Mouse (Mus musculus): ENCODE data around the gene Ppil1. TPM values are rescaled to one million over a fixed set of nuclear protein-coding genes. Genes with fewer than 3 reads are reported as not detected.
"Not testable (repeated sequence)": the region's sequence is repeated elsewhere in the genome, so short reads cannot be mapped to it uniquely, and the experiment has no call there.

Gene Ppil1
- polyA plus RNA-seq, 1 experiment from 2014 or later = 153 TPM

DNA sequence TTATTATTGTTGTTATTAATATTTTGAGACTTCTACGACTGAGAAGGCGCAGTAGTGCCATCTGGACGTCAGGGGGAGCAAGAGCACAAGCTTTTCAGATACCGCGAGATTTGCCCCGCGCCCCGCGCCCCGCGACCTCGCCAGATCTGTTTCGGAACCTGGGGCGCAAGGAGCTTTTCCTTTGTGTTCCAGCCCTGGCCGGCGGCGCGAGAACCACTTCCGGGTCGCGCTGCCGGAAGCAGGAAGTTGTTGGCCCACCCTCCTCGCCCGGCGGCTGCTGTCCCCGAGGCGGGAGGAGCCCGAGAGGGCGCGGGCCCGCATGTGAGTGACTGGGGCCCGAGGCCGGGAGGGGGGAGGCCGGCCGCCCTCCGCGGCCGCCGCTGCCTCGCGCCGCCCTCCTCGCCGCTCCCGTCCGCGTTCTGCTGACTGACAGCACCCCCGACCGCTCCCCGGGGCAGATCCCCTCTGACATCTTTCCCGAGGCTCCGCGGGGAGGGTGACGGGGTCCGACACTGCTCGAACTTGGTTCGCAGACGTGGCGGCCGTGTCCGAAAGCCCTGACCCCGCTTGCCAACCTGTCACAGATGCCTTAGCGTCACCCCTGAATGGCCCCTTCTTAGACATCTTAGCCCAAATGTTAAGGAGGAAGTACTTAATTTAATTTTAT lies 4.8 kb upstream of the Ppil1 start, which contains the start of gene BC004004:
TSS of gene BC004004 (plus strand) at position 107 of the 667 bp plus-strand sequence.
- Histone ChIP-seq H3K4me2 (ENCODE audit: low read depth, low read length) (peak within 1 kb of the TSS; percentile 72), H3K9me3 (ENCODE audit: control insufficient read depth, low read length) (no peaks in the 10 kb centered on the region), H3K36me3 (ENCODE audit: control insufficient read depth, insufficient read depth, low read length) (no peaks in the 10 kb centered on the region), H3K9ac (ENCODE audit: low read depth, low read length) (peak within 1 kb of the TSS; percentile 95), H3K4me3 (ENCODE audit: low read length) (peak within 1 kb of the TSS; percentile 85), H3K27me3 (replicated peaks; ENCODE audit: control insufficient read depth, insufficient read depth, low read length) (no peaks in the 10 kb centered on the region), H3K27ac (ENCODE audit: low read length) (peak within 1 kb of the TSS; percentile 95), H3K4me1 (ENCODE audit: control insufficient read depth, insufficient read depth, low read length) (peaks cover 17% of the 10 kb centered on the region)
- peak; percentile 90 for ATAC-seq
- WGBS = under 1% methylated on average over 62 of the region's 63 CpGs

DNA sequence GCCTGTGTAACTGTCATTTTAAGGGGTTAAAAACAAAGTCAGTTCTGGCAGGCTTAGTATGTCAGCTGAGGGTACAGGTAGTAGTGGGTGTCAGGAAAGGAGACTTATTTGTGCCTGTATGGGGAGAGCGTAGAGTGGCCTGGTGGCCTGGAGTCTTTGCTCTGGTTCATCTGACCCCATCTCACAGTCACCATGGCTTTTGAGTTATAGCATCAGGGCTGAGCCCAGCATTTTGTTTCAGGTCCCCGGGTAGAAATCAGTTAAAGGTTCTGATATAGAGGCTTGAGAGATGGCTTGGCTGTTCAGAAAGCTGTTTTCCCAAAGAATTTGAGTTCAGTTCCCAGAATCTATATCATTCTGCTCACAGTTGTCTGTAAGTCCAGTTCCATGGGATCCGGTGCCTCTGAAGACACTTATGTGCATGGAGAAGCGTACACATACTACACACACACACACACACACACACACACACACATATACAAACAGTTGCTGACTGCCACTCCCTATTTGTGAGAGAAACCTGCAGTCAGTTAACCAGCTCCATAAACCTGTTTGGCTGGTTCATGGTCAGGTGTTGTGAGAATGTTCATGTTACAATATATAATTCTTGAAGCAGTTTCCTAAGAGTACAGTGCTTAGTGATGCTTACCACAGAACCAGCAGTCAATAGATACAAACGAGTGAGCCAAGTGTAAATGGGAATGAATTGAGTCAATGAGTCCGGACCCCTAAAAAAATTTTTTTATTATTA lies 4.1 kb upstream of the Ppil1 start:
- peak; percentile 39 for ATAC-seq
- H3K4me3 ChIP-seq (ENCODE audit: low read length) = peak overlapping the region; percentile 85
- H3K27me3 ChIP-seq (replicated peaks; ENCODE audit: control insufficient read depth, insufficient read depth, low read length) = no peaks in the 10 kb centered on the region
- 49% methylated on average over 6 of the region's 6 CpGs for WGBS
- peaks cover 20% of the 10 kb centered on the region for H3K4me1 ChIP-seq (ENCODE audit: control insufficient read depth, insufficient read depth, low read length)
- H3K36me3 ChIP-seq (ENCODE audit: control insufficient read depth, insufficient read depth, low read length) = no peaks in the 10 kb centered on the region
- no peaks in the 10 kb centered on the region for H3K9me3 ChIP-seq (ENCODE audit: control insufficient read depth, low read length)
- H3K9ac ChIP-seq (ENCODE audit: low read depth, low read length) = peak overlapping the region; percentile 95
- peak overlapping the region; percentile 72 for H3K4me2 ChIP-seq (ENCODE audit: low read depth, low read length)
- peak overlapping the region; percentile 95 for H3K27ac ChIP-seq (ENCODE audit: low read length)

DNA sequence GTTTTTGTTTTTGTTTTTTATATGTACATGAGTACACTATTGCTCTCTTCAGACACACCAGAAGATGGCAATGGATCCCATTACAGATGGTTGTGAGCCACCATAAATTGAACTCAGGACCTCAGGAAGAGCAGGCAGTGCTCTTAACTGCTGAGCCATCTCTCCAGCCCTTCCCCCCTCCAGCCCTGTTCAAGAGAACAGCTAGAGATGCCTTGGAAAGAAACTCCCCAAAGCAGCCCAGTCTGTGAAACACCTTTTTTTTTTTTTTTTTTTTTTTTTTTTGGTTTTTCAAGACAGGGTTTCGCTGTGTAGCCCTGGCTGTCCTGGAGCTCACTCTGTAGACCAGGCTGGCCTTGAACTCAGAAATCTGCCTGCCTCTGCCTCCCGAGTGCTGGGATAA lies 3.1 kb upstream of the Ppil1 start:
- not testable (repeated sequence) for H3K27me3 ChIP-seq (replicated peaks; ENCODE audit: control insufficient read depth, insufficient read depth, low read length); H3K4me3 ChIP-seq (ENCODE audit: low read length); H3K36me3 ChIP-seq (ENCODE audit: control insufficient read depth, insufficient read depth, low read length); H3K27ac ChIP-seq (ENCODE audit: low read length); H3K4me2 ChIP-seq (ENCODE audit: low read depth, low read length); ATAC-seq; H3K9me3 ChIP-seq (ENCODE audit: control insufficient read depth, low read length); H3K9ac ChIP-seq (ENCODE audit: low read depth, low read length)
- H3K4me1 ChIP-seq (ENCODE audit: control insufficient read depth, insufficient read depth, low read length) = peaks cover 29% of the 10 kb centered on the region
- 88% methylated on average over 2 of the region's 2 CpGs for WGBS

DNA sequence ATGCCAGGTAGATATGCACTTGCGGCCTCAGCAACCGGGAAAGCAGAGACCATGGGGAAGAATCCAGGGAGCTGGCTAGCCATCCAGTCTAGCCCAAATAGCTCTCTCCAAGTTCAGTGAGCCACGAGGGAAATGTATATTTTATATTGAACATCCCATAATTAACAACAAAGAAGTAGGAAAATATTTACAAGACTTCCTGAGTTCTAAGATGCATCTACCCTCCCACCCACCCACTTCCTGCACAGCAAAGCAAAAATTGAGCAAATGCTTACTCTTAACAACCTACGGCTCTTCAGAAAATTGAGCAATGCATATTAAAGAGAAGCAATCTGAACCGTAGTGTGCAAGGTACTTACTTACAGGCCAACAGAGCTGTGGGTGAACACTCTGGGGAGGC lies 774 bp upstream of the Ppil1 start:
- H3K4me1 ChIP-seq (ENCODE audit: control insufficient read depth, insufficient read depth, low read length) = peaks cover 33% of the 10 kb centered on the region
- H3K27ac ChIP-seq (ENCODE audit: low read length) = peak overlapping the region; percentile 97
- 74% methylated on average over 5 of the region's 5 CpGs for WGBS
- H3K9me3 ChIP-seq (ENCODE audit: control insufficient read depth, low read length) = no peaks in the 10 kb centered on the region
- peak overlapping the region; percentile 87 for H3K9ac ChIP-seq (ENCODE audit: low read depth, low read length)
- H3K4me2 ChIP-seq (ENCODE audit: low read depth, low read length) = peak overlapping the region; percentile 80
- peaks cover 10% of the 10 kb centered on the region for H3K36me3 ChIP-seq (ENCODE audit: control insufficient read depth, insufficient read depth, low read length)
- no peaks in the 10 kb centered on the region for H3K27me3 ChIP-seq (replicated peaks; ENCODE audit: control insufficient read depth, insufficient read depth, low read length)
- ATAC-seq = no peak
- H3K4me3 ChIP-seq (ENCODE audit: low read length) = peak overlapping the region; percentile 92; the same call in 1 of the 2 replicates

DNA sequence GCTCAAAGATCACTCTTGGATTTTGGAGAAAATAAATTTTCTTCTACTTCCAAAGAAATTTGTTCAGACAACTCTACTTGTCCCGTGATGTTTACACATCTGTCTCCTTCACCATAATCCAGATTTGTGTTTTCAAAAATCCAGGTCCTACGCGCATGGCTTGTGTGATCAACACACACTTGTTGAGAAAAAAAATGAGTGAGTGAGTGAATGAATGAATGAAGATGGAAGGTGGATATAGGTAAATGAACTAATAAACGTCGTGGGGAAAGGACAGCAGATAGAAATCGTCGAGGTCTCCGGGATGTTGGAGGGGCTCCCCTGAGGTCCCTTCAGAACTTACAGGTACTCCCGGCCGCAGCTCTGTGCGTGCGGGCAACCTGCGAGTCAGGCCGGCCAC lies 569 bp downstream of the Ppil1 start:
- Histone ChIP-seq H3K27ac (ENCODE audit: low read length) (peak overlapping the region; percentile 97), H3K36me3 (ENCODE audit: control insufficient read depth, insufficient read depth, low read length) (peaks cover 13% of the 10 kb centered on the region), H3K9me3 (ENCODE audit: control insufficient read depth, low read length) (no peaks in the 10 kb centered on the region), H3K27me3 (replicated peaks; ENCODE audit: control insufficient read depth, insufficient read depth, low read length) (no peaks in the 10 kb centered on the region), H3K4me1 (ENCODE audit: control insufficient read depth, insufficient read depth, low read length) (peaks cover 37% of the 10 kb centered on the region), H3K9ac (ENCODE audit: low read depth, low read length) (peak overlapping the region; percentile 87), H3K4me2 (ENCODE audit: low read depth, low read length) (peak overlapping the region; percentile 80), H3K4me3 (ENCODE audit: low read length) (peak overlapping the region; percentile 92)
- WGBS = under 1% methylated on average over 14 of the region's 14 CpGs
- peak; percentile 18 for ATAC-seq

DNA sequence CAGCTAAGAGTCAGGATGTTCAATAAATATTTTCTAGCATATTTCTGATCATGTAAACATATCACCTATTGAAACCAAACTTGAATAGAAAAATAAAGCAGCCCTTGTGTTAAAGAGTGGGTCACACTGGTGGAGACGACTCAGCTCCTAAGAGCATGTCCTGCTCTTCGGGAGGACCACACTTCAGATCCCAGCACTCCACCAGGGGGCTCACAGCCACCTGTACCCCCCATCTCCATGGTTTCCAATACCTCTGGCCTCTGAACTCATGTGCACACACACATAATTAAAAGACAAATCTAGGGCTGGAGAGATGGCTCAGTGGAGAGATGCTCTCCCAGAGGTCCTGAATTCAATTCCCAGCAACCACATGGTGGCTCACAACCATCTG lies 1.7 kb downstream of the Ppil1 start:
- Histone ChIP-seq H3K4me3 (ENCODE audit: low read length) (peak overlapping the region; percentile 92), H3K4me1 (ENCODE audit: control insufficient read depth, insufficient read depth, low read length) (peaks cover 35% of the 10 kb centered on the region), H3K9me3 (ENCODE audit: control insufficient read depth, low read length) (no peaks in the 10 kb centered on the region), H3K27me3 (replicated peaks; ENCODE audit: control insufficient read depth, insufficient read depth, low read length) (no peaks in the 10 kb centered on the region), H3K4me2 (ENCODE audit: low read depth, low read length) (peak overlapping the region; percentile 80), H3K27ac (ENCODE audit: low read length) (no peak overlapping the region), H3K9ac (ENCODE audit: low read depth, low read length) (no peak overlapping the region), H3K36me3 (ENCODE audit: control insufficient read depth, insufficient read depth, low read length) (peaks cover 15% of the 10 kb centered on the region)
- no peak for ATAC-seq
- WGBS = 33% methylated on average over 2 of the region's 2 CpGs

DNA sequence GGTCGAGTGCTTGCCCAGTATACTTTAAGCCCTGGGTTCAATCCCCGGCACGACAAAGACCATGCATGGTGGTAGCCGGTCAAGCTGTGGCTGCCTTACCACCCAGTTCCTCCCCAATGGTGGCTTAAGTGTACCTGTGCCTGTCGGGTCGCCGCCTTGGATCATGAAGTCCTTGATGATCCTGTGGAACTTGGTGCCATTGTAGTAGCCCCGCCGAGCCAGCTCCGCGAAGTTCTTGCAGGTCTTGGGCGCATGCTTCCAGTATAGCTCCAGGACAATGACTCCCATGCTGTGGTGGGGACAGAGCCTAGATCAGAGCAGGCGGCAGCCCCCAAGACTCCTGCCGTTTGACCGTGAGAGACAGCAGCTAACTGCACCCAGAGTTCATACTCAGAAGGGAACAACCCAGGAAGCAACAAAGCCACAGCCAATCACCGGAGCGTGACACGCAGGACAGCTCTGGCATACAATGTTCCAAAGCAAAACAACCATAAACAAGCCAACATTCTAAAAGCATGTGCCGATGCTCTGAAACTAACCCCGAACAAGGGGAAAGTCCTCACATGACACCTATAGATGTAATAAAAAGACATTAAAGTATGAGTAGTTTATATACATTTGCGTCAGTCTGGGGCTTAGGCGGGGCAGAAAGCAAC lies 2.3 kb downstream of the Ppil1 start:
- peak overlapping the region; percentile 16; the same call in 1 of the 2 replicates for H3K9ac ChIP-seq (ENCODE audit: low read depth, low read length)
- 89% methylated on average over 22 of the region's 22 CpGs for WGBS

DNA sequence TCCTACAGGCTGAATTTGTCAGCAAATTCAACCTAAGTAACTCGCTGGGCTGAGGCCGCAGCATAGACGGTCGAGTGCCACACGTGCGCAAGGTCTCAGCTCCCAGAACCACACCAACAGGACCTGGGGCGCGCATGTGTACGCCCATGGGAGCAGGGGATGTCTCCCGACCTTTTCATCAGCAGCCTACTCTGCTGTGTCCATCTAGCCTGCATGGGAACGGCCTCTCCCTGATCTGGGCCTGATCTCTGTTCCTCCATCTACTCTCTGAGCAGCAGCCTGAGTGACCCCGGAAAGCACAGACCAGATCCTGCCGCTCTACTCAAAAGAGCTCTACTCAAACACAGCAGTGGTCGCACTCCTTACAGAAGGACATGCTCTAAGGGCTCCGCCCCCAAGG lies 3.5 kb downstream of the Ppil1 start:
- Histone ChIP-seq H3K9ac (ENCODE audit: low read depth, low read length) (peak overlapping the region; percentile 25; the same call in 1 of the 2 replicates), H3K27ac (ENCODE audit: low read length) (no peak overlapping the region), H3K4me1 (ENCODE audit: control insufficient read depth, insufficient read depth, low read length) (peaks cover 35% of the 10 kb centered on the region), H3K4me2 (ENCODE audit: low read depth, low read length) (no peak overlapping the region), H3K36me3 (ENCODE audit: control insufficient read depth, insufficient read depth, low read length) (peaks cover 15% of the 10 kb centered on the region), H3K9me3 (ENCODE audit: control insufficient read depth, low read length) (no peaks in the 10 kb centered on the region), H3K27me3 (replicated peaks; ENCODE audit: control insufficient read depth, insufficient read depth, low read length) (no peaks in the 10 kb centered on the region), H3K4me3 (ENCODE audit: low read length) (no peak overlapping the region)
- ATAC-seq = no peak
- 90% methylated on average over 15 of the region's 15 CpGs for WGBS

More for the DNA sequence above, 2.3 kb downstream of the Ppil1 start:
- Histone ChIP-seq H3K36me3 (ENCODE audit: control insufficient read depth, insufficient read depth, low read length) (peaks cover 15% of the 10 kb centered on the region), H3K4me1 (ENCODE audit: control insufficient read depth, insufficient read depth, low read length) (peaks cover 35% of the 10 kb centered on the region), H3K4me3 (ENCODE audit: low read length) (peak overlapping the region; percentile 92), H3K9me3 (ENCODE audit: control insufficient read depth, low read length) (no peaks in the 10 kb centered on the region), H3K4me2 (ENCODE audit: low read depth, low read length) (peak overlapping the region; percentile 80), H3K27ac (ENCODE audit: low read length) (no peak overlapping the region), H3K27me3 (replicated peaks; ENCODE audit: control insufficient read depth, insufficient read depth, low read length) (no peaks in the 10 kb centered on the region)
- no peak for ATAC-seq

DNA sequence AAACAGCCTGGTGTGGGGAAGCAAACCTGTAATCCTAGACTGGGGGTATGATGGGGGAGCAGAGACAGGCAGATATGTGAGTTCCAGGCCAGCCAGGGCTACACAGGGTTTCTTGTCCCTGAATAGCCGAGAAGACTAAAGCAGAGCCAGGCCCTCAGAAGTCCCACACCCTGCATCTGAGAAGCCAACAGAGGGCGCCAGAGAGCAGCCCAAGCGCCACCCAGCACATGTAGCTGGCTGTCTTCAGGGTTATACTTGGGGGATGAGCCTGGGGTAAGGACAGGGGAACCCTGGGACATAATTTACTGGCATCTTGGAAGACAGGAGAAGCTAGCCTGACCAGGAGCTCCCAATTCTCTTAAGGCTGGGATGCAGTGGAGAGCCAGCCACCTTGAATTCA lies 4.5 kb downstream of the Ppil1 start:
- peak; percentile 31; the same call in 1 of the 2 replicates for ATAC-seq
- Histone ChIP-seq H3K36me3 (ENCODE audit: control insufficient read depth, insufficient read depth, low read length) (peaks cover 15% of the 10 kb centered on the region), H3K9me3 (ENCODE audit: control insufficient read depth, low read length) (no peaks in the 10 kb centered on the region), H3K4me2 (ENCODE audit: low read depth, low read length) (no peak overlapping the region), H3K9ac (ENCODE audit: low read depth, low read length) (no peak overlapping the region), H3K4me1 (ENCODE audit: control insufficient read depth, insufficient read depth, low read length) (peaks cover 34% of the 10 kb centered on the region), H3K4me3 (ENCODE audit: low read length) (no peak overlapping the region), H3K27me3 (replicated peaks; ENCODE audit: control insufficient read depth, insufficient read depth, low read length) (no peaks in the 10 kb centered on the region), H3K27ac (ENCODE audit: low read length) (no peak overlapping the region)
- 4% methylated on average over 3 of the region's 3 CpGs for WGBS
